Mouse (Mus musculus): ENCODE measurements at regions not wholly inside any gene's neighbourhood (a gene's known extent, or its start where the extent isn't known, plus 50 kb on each side); places are given as distances from the start of the nearest gene placed in this dataset.
A peak's percentile ranks its signal among the peaks of the same experiment; 100 is the strongest.

GRCm38 (mm10) chr4:16820371-16820770 is 2784.9 kb upstream of the Gm12353 start:
- DNase-seq = no peak

GRCm38 (mm10) chr4:16831598-16831997 is 2773.7 kb upstream of the Gm12353 start:
- no peak for DNase-seq

- no peak for DNase-seq
Measured at GRCm38 (mm10) chr4:16848096-16848495, 2757.2 kb upstream of the Gm12353 start.

GRCm38 (mm10) chr4:16852670-16853069 is 2752.6 kb upstream of the Gm12353 start:
- peak; percentile 30 for DNase-seq

All from right cerebral cortex, postnatal 4 days (tissue).